Mouse (Mus musculus) limb, embryonic 13.5 days (tissue): Measurements from ENCODE around the gene Gabrg1. TPM values are rescaled to one million over a fixed set of nuclear protein-coding genes. Genes with fewer than 3 reads are reported as not detected.

Experiments used
- ATAC-seq: fragments of 200-750 bp; cut with Nextera tagmentation; 2 replicates; pipeline ENCODE4 v1.8.0; 2017; ENCODE audit warnings: low read depth, moderate number of reproducible peaks, moderate TSS enrichment; ENCODE audit not compliant: low FRiP score
- H3K27ac ChIP-seq: fragments of 300-500 bp; sonication (generic); 2 replicates; pipeline ENCODE4 v1.5.1; 2015; ENCODE audit warnings: inconsistent platforms, mild to moderate bottlenecking, moderate library complexity
- H3K27me3 ChIP-seq: fragments of 300-500 bp; sonication (generic); 2 replicates; pipeline ENCODE4 v1.6.1; 2015; ENCODE audit warnings: mild to moderate bottlenecking, inconsistent platforms
- H3K36me3 ChIP-seq: fragments of 300-500 bp; sonication (generic); 2 replicates; pipeline ENCODE4 v1.6.1; 2015; ENCODE audit warnings: inconsistent platforms, mild to moderate bottlenecking, moderate library complexity
- H3K4me1 ChIP-seq: fragments of 300-500 bp; sonication (generic); 2 replicates; pipeline ENCODE4 v1.6.1; 2015; ENCODE audit warnings: inconsistent platforms
- H3K4me2 ChIP-seq: fragments of 300-500 bp; sonication (generic); replicated peaks from 2 replicates; pipeline ENCODE4 v1.6.1; 2015; ENCODE audit warnings: inconsistent platforms, mild to moderate bottlenecking, moderate library complexity
- H3K4me3 ChIP-seq: fragments of 300-500 bp; sonication (generic); 2 replicates; pipeline ENCODE4 v1.5.1; 2015; ENCODE audit warnings: moderate library complexity, mild to moderate bottlenecking, inconsistent platforms
- H3K9ac ChIP-seq: fragments of 300-500 bp; sonication (generic); 2 replicates; pipeline ENCODE4 v1.6.1; 2015; ENCODE audit warnings: mild to moderate bottlenecking, inconsistent platforms
- H3K9me3 ChIP-seq: fragments of 300-500 bp; sonication (generic); 2 replicates; pipeline ENCODE4 v1.6.1; 2016; ENCODE audit warnings: inconsistent platforms
- WGBS: fragments of 180-500 bp; shearing (Covaris S2); methylation state at CpG from one replicate; pipeline ENCODE4 v1.1.7; 2015; 5-methylcytosine and 5-hydroxymethylcytosine counted together
- polyA plus RNA-seq: library from polyadenylated mRNA; unstranded; fragments of >200 nt; fragmentation: Nextera tagmentation; extraction: Ambion mirVana; gene quantifications from 2 replicates; pipeline ENCODE4 v1.2.1, GENCODE M21; 2015

Gabrg1 gene
- 0.11 and 0.15 TPM in 2 replicates for polyA plus RNA-seq

GRCm38 (mm10) chr5:70842192-70843095 lies at the start of gene Gabrg1:
Gabrg1 (minus strand) TSS chr5:70842617.
- Histone ChIP-seq H3K27me3 (peaks cover 10% of the 10 kb centered on the region; the same call in 1 of the 2 replicates), H3K4me2 (peak within 1 kb of the TSS; percentile 62), H3K4me1 (no peaks in the 10 kb centered on the region), H3K9ac (no peak within 1 kb of the TSS), H3K27ac (no peak within 1 kb of the TSS), H3K9me3 (no peaks in the 10 kb centered on the region), H3K4me3 (peak within 1 kb of the TSS; percentile 30), H3K36me3 (no peaks in the 10 kb centered on the region)
- 4% methylated on average over 19 of the region's 19 CpGs for WGBS
- peak; percentile 71 for ATAC-seq

- Histone ChIP-seq H3K27ac (no peak overlapping the region), H3K27me3 (no peaks in the 10 kb centered on the region), H3K9ac (no peak overlapping the region), H3K4me2 (no peak overlapping the region), H3K36me3 (no peaks in the 10 kb centered on the region), H3K4me1 (no peaks in the 10 kb centered on the region), H3K9me3 (no peaks in the 10 kb centered on the region), H3K4me3 (no peak overlapping the region)
- ATAC-seq, result no peak
- 74% methylated on average over 3 of the region's 3 CpGs for WGBS
Observed at GRCm38 (mm10) chr5:70884026-70884425, 41.6 kb upstream of the Gabrg1 start.

- no peaks in the 10 kb centered on the region for H3K9me3 ChIP-seq
- H3K4me3 ChIP-seq, result no peak overlapping the region
- H3K27me3 ChIP-seq, result no peaks in the 10 kb centered on the region
- H3K4me1 ChIP-seq, result no peaks in the 10 kb centered on the region
- no peak overlapping the region for H3K4me2 ChIP-seq
- ATAC-seq, result no peak
- H3K27ac ChIP-seq, result no peak overlapping the region
- WGBS, result 65% methylated on average over 1 of the region's 1 CpGs
- H3K36me3 ChIP-seq, result no peaks in the 10 kb centered on the region
- H3K9ac ChIP-seq, result no peak overlapping the region
Observed at GRCm38 (mm10) chr5:70870081-70870480, 27.7 kb upstream of the Gabrg1 start.

GRCm38 (mm10) chr5:70843096-70843734 lies 798 bp upstream of the Gabrg1 start:
- H3K27ac ChIP-seq, result no peak overlapping the region
- H3K4me3 ChIP-seq, result peak overlapping the region; percentile 30
- peak; percentile 95 for ATAC-seq
- H3K9ac ChIP-seq, result no peak overlapping the region
- peaks cover 10% of the 10 kb centered on the region; the same call in 1 of the 2 replicates for H3K27me3 ChIP-seq
- H3K9me3 ChIP-seq, result no peaks in the 10 kb centered on the region
- H3K4me1 ChIP-seq, result no peaks in the 10 kb centered on the region
- no peaks in the 10 kb centered on the region for H3K36me3 ChIP-seq
- WGBS, result 15% methylated on average over 11 of the region's 11 CpGs
- H3K4me2 ChIP-seq, result peak overlapping the region; percentile 62

GRCm38 (mm10) chr5:70818681-70819080 lies 23.7 kb downstream of the Gabrg1 start:
- no peak for ATAC-seq
- H3K9me3 ChIP-seq, result no peaks in the 10 kb centered on the region

GRCm38 (mm10) chr5:70736156-70736555 lies 106.3 kb downstream of the Gabrg1 start:
- Histone ChIP-seq H3K4me2 (no peak overlapping the region), H3K27ac (no peak overlapping the region), H3K4me1 (no peaks in the 10 kb centered on the region), H3K36me3 (no peaks in the 10 kb centered on the region), H3K9ac (no peak overlapping the region), H3K4me3 (no peak overlapping the region), H3K9me3 (no peaks in the 10 kb centered on the region), H3K27me3 (no peaks in the 10 kb centered on the region)
- no peak for ATAC-seq
- 82% methylated on average over 2 of the region's 2 CpGs for WGBS

More at GRCm38 (mm10) chr5:70818681-70819080, 23.7 kb downstream of the Gabrg1 start:
- Histone ChIP-seq H3K9ac (no peak overlapping the region), H3K36me3 (no peaks in the 10 kb centered on the region), H3K4me2 (no peak overlapping the region), H3K27me3 (no peaks in the 10 kb centered on the region), H3K27ac (no peak overlapping the region), H3K4me3 (no peak overlapping the region), H3K4me1 (no peaks in the 10 kb centered on the region)
- 85% methylated on average over 2 of the region's 2 CpGs for WGBS

- Histone ChIP-seq H3K4me2 (no peak overlapping the region), H3K27me3 (no peaks in the 10 kb centered on the region), H3K36me3 (no peaks in the 10 kb centered on the region), H3K4me1 (no peaks in the 10 kb centered on the region), H3K9me3 (no peaks in the 10 kb centered on the region), H3K9ac (no peak overlapping the region), H3K27ac (no peak overlapping the region), H3K4me3 (no peak overlapping the region)
- ATAC-seq, result no peak
Observed at GRCm38 (mm10) chr5:70704361-70704760, 138.1 kb downstream of the Gabrg1 start.
